Mouse (Mus musculus) heart, embryonic 16.5 days (tissue): ENCODE measurements at regions not wholly inside any gene's neighbourhood (a gene's known extent, or its start where the extent isn't known, plus 50 kb on each side); places are given as distances from the start of the nearest gene placed in this dataset.
A peak's percentile ranks its signal among the peaks of the same experiment; 100 is the strongest.

Experiments used
- ATAC-seq: fragments of 200-750 bp; cut with Nextera tagmentation; replicated peaks from 2 replicates; pipeline ENCODE4 v1.8.0; 2017; ENCODE audit warnings: moderate number of reproducible peaks; ENCODE audit not compliant: insufficient read depth, low FRiP score; ENCODE audit errors: extremely low read depth
- H3K27ac ChIP-seq: fragments of 300-500 bp; sonication (generic); 2 replicates; pipeline ENCODE4 v1.5.1; 2014; ENCODE audit warnings: mild to moderate bottlenecking, low read length, control low read depth, moderate library complexity
- H3K27me3 ChIP-seq: fragments of 300-500 bp; sonication (generic); 2 replicates; pipeline ENCODE4 v1.6.1; 2014; ENCODE audit warnings: low read length, mixed read lengths; ENCODE audit not compliant: control insufficient read depth, insufficient read depth
- H3K36me3 ChIP-seq: fragments of 300-500 bp; sonication (generic); 2 replicates; pipeline ENCODE4 v1.6.1; 2014; ENCODE audit not compliant: control insufficient read depth, insufficient read depth
- H3K4me1 ChIP-seq: fragments of 300-500 bp; sonication (generic); 2 replicates; pipeline ENCODE4 v1.6.1; 2014; ENCODE audit warnings: low read length, mixed read lengths; ENCODE audit not compliant: control insufficient read depth, insufficient read depth
- H3K4me2 ChIP-seq: fragments of 300-500 bp; sonication (generic); 2 replicates; pipeline ENCODE4 v1.6.1; 2014; ENCODE audit warnings: low read depth, mild to moderate bottlenecking, control low read depth, low read length
- H3K4me3 ChIP-seq: fragments of 300-500 bp; sonication (generic); 2 replicates; pipeline ENCODE4 v1.5.1; 2014; ENCODE audit warnings: mild to moderate bottlenecking, control low read depth, low read length
- H3K9ac ChIP-seq: fragments of 300-500 bp; sonication (generic); 2 replicates; pipeline ENCODE4 v1.6.1; 2014; ENCODE audit warnings: low read length, control low read depth
- H3K9me3 ChIP-seq: fragments of 300-500 bp; sonication (generic); replicated peaks from 2 replicates; pipeline ENCODE4 v1.6.1; 2016; ENCODE audit warnings: low read length; ENCODE audit not compliant: control insufficient read depth
- WGBS: fragments of 180-500 bp; shearing (Covaris S2); extraction: QIAGEN DNeasy Blood & Tissue Kit; methylation state at CpG from one replicate; pipeline ENCODE4 v1.1.7; 2014; 5-methylcytosine and 5-hydroxymethylcytosine counted together

GRCm38 (mm10) chr2:166270007-166270406 lies 114.5 kb upstream of the Sulf2 start:
- Histone ChIP-seq H3K4me3 (no peak overlapping the region), H3K9ac (no peak overlapping the region), H3K4me1 (peaks cover 8% of the 10 kb centered on the region), H3K27ac (no peak overlapping the region), H3K36me3 (no peaks in the 10 kb centered on the region), H3K27me3 (no peaks in the 10 kb centered on the region), H3K4me2 (no peak overlapping the region), H3K9me3 (no peaks in the 10 kb centered on the region)
- WGBS: 88% methylated on average over 6 of the region's 6 CpGs
- no peak for ATAC-seq

- H3K4me2 ChIP-seq: no peak overlapping the region
- 89% methylated on average over 4 of the region's 4 CpGs for WGBS
- no peak for ATAC-seq
These were observed 111.5 kb upstream of the Sulf2 start for GRCm38 (mm10) chr2:166266915-166267314.

GRCm38 (mm10) chr2:166266507-166266906 lies 111.0 kb upstream of the Sulf2 start:
- Histone ChIP-seq H3K4me1 (peaks cover 6% of the 10 kb centered on the region), H3K27ac (no peak overlapping the region), H3K4me2 (no peak overlapping the region), H3K9ac (no peak overlapping the region), H3K9me3 (no peaks in the 10 kb centered on the region), H3K4me3 (no peak overlapping the region), H3K27me3 (no peaks in the 10 kb centered on the region), H3K36me3 (no peaks in the 10 kb centered on the region)
- ATAC-seq: no peak
- 69% methylated on average over 9 of the region's 9 CpGs for WGBS

More at GRCm38 (mm10) chr2:166266915-166267314, 111.5 kb upstream of the Sulf2 start:
- no peak overlapping the region for H3K27ac ChIP-seq
- no peaks in the 10 kb centered on the region for H3K9me3 ChIP-seq
- no peak overlapping the region for H3K4me3 ChIP-seq
- H3K27me3 ChIP-seq: no peaks in the 10 kb centered on the region
- H3K4me1 ChIP-seq: peaks cover 2% of the 10 kb centered on the region
- no peaks in the 10 kb centered on the region for H3K36me3 ChIP-seq
- H3K9ac ChIP-seq: no peak overlapping the region

- Histone ChIP-seq H3K4me1 (peaks cover 12% of the 10 kb centered on the region), H3K36me3 (no peaks in the 10 kb centered on the region), H3K9me3 (no peaks in the 10 kb centered on the region), H3K9ac (no peak overlapping the region), H3K4me3 (no peak overlapping the region), H3K4me2 (no peak overlapping the region), H3K27ac (no peak overlapping the region), H3K27me3 (no peaks in the 10 kb centered on the region)
- ATAC-seq: no peak
- 73% methylated on average over 9 of the region's 9 CpGs for WGBS
These were observed 109.3 kb upstream of the Sulf2 start for GRCm38 (mm10) chr2:166264756-166265155.

GRCm38 (mm10) chr2:166261799-166262198 lies 106.3 kb upstream of the Sulf2 start:
- ATAC-seq: no peak
- Histone ChIP-seq H3K4me3 (no peak overlapping the region), H3K4me2 (no peak overlapping the region), H3K9me3 (no peaks in the 10 kb centered on the region), H3K4me1 (peaks cover 19% of the 10 kb centered on the region), H3K27me3 (no peaks in the 10 kb centered on the region), H3K36me3 (no peaks in the 10 kb centered on the region), H3K27ac (no peak overlapping the region), H3K9ac (no peak overlapping the region)
- WGBS: 47% methylated on average over 7 of the region's 7 CpGs

GRCm38 (mm10) chr2:166261065-166261464 lies 105.6 kb upstream of the Sulf2 start:
- no peaks in the 10 kb centered on the region for H3K9me3 ChIP-seq
- no peak overlapping the region for H3K4me3 ChIP-seq
- ATAC-seq: no peak
- peaks cover 19% of the 10 kb centered on the region for H3K4me1 ChIP-seq
- WGBS: 52% methylated on average over 7 of the region's 7 CpGs
- H3K27ac ChIP-seq: no peak overlapping the region
- H3K9ac ChIP-seq: no peak overlapping the region
- H3K4me2 ChIP-seq: no peak overlapping the region
- H3K27me3 ChIP-seq: no peaks in the 10 kb centered on the region
- H3K36me3 ChIP-seq: no peaks in the 10 kb centered on the region

- no peak for ATAC-seq
- no peak overlapping the region for H3K9ac ChIP-seq
- no peak overlapping the region for H3K27ac ChIP-seq
- no peaks in the 10 kb centered on the region for H3K36me3 ChIP-seq
- H3K9me3 ChIP-seq: no peaks in the 10 kb centered on the region
- WGBS: 21% methylated on average over 7 of the region's 7 CpGs
- H3K4me2 ChIP-seq: peak overlapping the region; percentile 17; the same call in 1 of the 2 replicates
- peaks cover 23% of the 10 kb centered on the region for H3K4me1 ChIP-seq
- H3K27me3 ChIP-seq: no peaks in the 10 kb centered on the region
- no peak overlapping the region for H3K4me3 ChIP-seq
These were observed 103.3 kb upstream of the Sulf2 start for GRCm38 (mm10) chr2:166258771-166259180.

GRCm38 (mm10) chr2:166257666-166258065 lies 102.2 kb upstream of the Sulf2 start:
- Histone ChIP-seq H3K4me3 (no peak overlapping the region), H3K27ac (no peak overlapping the region), H3K27me3 (no peaks in the 10 kb centered on the region), H3K4me1 (peaks cover 23% of the 10 kb centered on the region), H3K36me3 (no peaks in the 10 kb centered on the region), H3K4me2 (no peak overlapping the region), H3K9ac (no peak overlapping the region), H3K9me3 (no peaks in the 10 kb centered on the region)
- ATAC-seq: no peak
- WGBS: 79% methylated on average over 4 of the region's 4 CpGs

GRCm38 (mm10) chr2:166256193-166256592 lies 100.7 kb upstream of the Sulf2 start:
- H3K27ac ChIP-seq: no peak overlapping the region
- H3K9me3 ChIP-seq: no peaks in the 10 kb centered on the region
- H3K27me3 ChIP-seq: no peaks in the 10 kb centered on the region
- H3K9ac ChIP-seq: no peak overlapping the region
- H3K4me1 ChIP-seq: peaks cover 14% of the 10 kb centered on the region
- 85% methylated on average over 10 of the region's 10 CpGs for WGBS
- H3K4me2 ChIP-seq: no peak overlapping the region
- no peaks in the 10 kb centered on the region for H3K36me3 ChIP-seq
- no peak overlapping the region for H3K4me3 ChIP-seq
- no peak for ATAC-seq

- H3K9me3 ChIP-seq: no peaks in the 10 kb centered on the region
- no peak overlapping the region for H3K9ac ChIP-seq
- no peak for ATAC-seq
- H3K27me3 ChIP-seq: no peaks in the 10 kb centered on the region
- 91% methylated on average over 6 of the region's 6 CpGs for WGBS
- no peak overlapping the region for H3K4me2 ChIP-seq
- H3K27ac ChIP-seq: no peak overlapping the region
- no peaks in the 10 kb centered on the region for H3K36me3 ChIP-seq
- H3K4me3 ChIP-seq: no peak overlapping the region
- H3K4me1 ChIP-seq: peaks cover 11% of the 10 kb centered on the region
These were observed 99.1 kb upstream of the Sulf2 start for GRCm38 (mm10) chr2:166254581-166254980.
